Mouse (Mus musculus): ENCODE data around the gene Gpr152. TPM values are rescaled to one million over a fixed set of nuclear protein-coding genes. Genes with fewer than 3 reads are reported as not detected.

The Gpr152 gene
- polyA plus RNA-seq, 1 experiment from 2014 or later = not detected

Other genes starting within 250 kb of the Gpr152 start
- 11.6 and 13.3 TPM in 2 replicates for gene Tcirg1, start 232.7 kb upstream of the Gpr152 start, polyA plus RNA-seq (2014; fragmentation: Nextera tagmentation; extraction: Ambion mirVana)
- 310 and 332 TPM in 2 replicates for gene Ndufs8, start 227.0 kb upstream of the Gpr152 start, polyA plus RNA-seq (2014; fragmentation: Nextera tagmentation; extraction: Ambion mirVana)
- 2.4 and 3.3 TPM in 2 replicates for gene Aldh3b1, start 210.0 kb upstream of the Gpr152 start, polyA plus RNA-seq (2014; fragmentation: Nextera tagmentation; extraction: Ambion mirVana)
- gene Unc93b1, start 204.6 kb upstream of the Gpr152 start, polyA plus RNA-seq (2014; fragmentation: Nextera tagmentation; extraction: Ambion mirVana) = 9.7 and 10.4 TPM in 2 replicates
- not detected in 2 replicates for gene Aldh3b3, start 181.1 kb upstream of the Gpr152 start, polyA plus RNA-seq (2014; fragmentation: Nextera tagmentation; extraction: Ambion mirVana)
- 0.13 and 0.32 TPM in 2 replicates for gene Aldh3b2, start 167.5 kb upstream of the Gpr152 start, polyA plus RNA-seq (2014; fragmentation: Nextera tagmentation; extraction: Ambion mirVana)
- 2.1 and 3.6 TPM in 2 replicates for gene Acy3, start 153.2 kb upstream of the Gpr152 start, polyA plus RNA-seq (2014; fragmentation: Nextera tagmentation; extraction: Ambion mirVana)
- gene Tbx10, start 147.0 kb upstream of the Gpr152 start, polyA plus RNA-seq (2014; fragmentation: Nextera tagmentation; extraction: Ambion mirVana) = 0.46 TPM in 2 replicates
- 23.5 TPM in 2 replicates for gene Nudt8, start 139.2 kb upstream of the Gpr152 start, polyA plus RNA-seq (2014; fragmentation: Nextera tagmentation; extraction: Ambion mirVana)
- gene Gm49405, start 139.2 kb upstream of the Gpr152 start, polyA plus RNA-seq (2014; fragmentation: Nextera tagmentation; extraction: Ambion mirVana) = 2.7 and 3.4 TPM in 2 replicates
- gene Doc2g, start 136.5 kb upstream of the Gpr152 start, polyA plus RNA-seq (2014; fragmentation: Nextera tagmentation; extraction: Ambion mirVana) = 4.1 and 5.0 TPM in 2 replicates
- gene Ndufv1, start 127.0 kb upstream of the Gpr152 start, polyA plus RNA-seq (2014; fragmentation: Nextera tagmentation; extraction: Ambion mirVana) = 242 and 259 TPM in 2 replicates
- 477 and 497 TPM in 2 replicates for gene Gstp1, start 101.8 kb upstream of the Gpr152 start, polyA plus RNA-seq (2014; fragmentation: Nextera tagmentation; extraction: Ambion mirVana)
- 1.7 TPM in 1 of 2 replicates, not detected in the other for gene Gstp2, start 93.8 kb upstream of the Gpr152 start, polyA plus RNA-seq (2014; fragmentation: Nextera tagmentation; extraction: Ambion mirVana)
- not detected in 2 replicates for gene Gstp3, start 80.2 kb upstream of the Gpr152 start, polyA plus RNA-seq (2014; fragmentation: Nextera tagmentation; extraction: Ambion mirVana)
- gene Cabp2, start 58.2 kb upstream of the Gpr152 start, polyA plus RNA-seq (2014; fragmentation: Nextera tagmentation; extraction: Ambion mirVana) = not detected in 2 replicates
- gene Cdk2ap2, start 42.6 kb upstream of the Gpr152 start, polyA plus RNA-seq (2014; fragmentation: Nextera tagmentation; extraction: Ambion mirVana) = 79.2 and 82.1 TPM in 2 replicates
- gene Pitpnm1, start 39.8 kb upstream of the Gpr152 start, polyA plus RNA-seq (2014; fragmentation: Nextera tagmentation; extraction: Ambion mirVana) = 70.0 and 74.7 TPM in 2 replicates
- gene Aip, start 13.9 kb upstream of the Gpr152 start, polyA plus RNA-seq (2014; fragmentation: Nextera tagmentation; extraction: Ambion mirVana) = 93.8 and 99.7 TPM in 2 replicates
- 0.11 and 0.26 TPM in 2 replicates for gene Cabp4, start 4.2 kb downstream of the Gpr152 start, polyA plus RNA-seq (2014; fragmentation: Nextera tagmentation; extraction: Ambion mirVana)
- gene Coro1b, start 8.8 kb downstream of the Gpr152 start, polyA plus RNA-seq (2014; fragmentation: Nextera tagmentation; extraction: Ambion mirVana) = 102 TPM in 2 replicates
- 0.44 and 0.68 TPM in 2 replicates for gene Ptprcap, start 13.8 kb downstream of the Gpr152 start, polyA plus RNA-seq (2014; fragmentation: Nextera tagmentation; extraction: Ambion mirVana)
- 35.8 and 39.7 TPM in 2 replicates for gene Rps6kb2, start 23.6 kb downstream of the Gpr152 start, polyA plus RNA-seq (2014; fragmentation: Nextera tagmentation; extraction: Ambion mirVana)
- 5.3 and 6.0 TPM in 2 replicates for gene Carns1, start 35.7 kb downstream of the Gpr152 start, polyA plus RNA-seq (2014; fragmentation: Nextera tagmentation; extraction: Ambion mirVana)
- 0.43 and 0.68 TPM in 2 replicates for gene Tbc1d10c, start 51.5 kb downstream of the Gpr152 start, polyA plus RNA-seq (2014; fragmentation: Nextera tagmentation; extraction: Ambion mirVana)
- 581 and 604 TPM in 2 replicates for gene Ppp1ca, start 52.3 kb downstream of the Gpr152 start, polyA plus RNA-seq (2014; fragmentation: Nextera tagmentation; extraction: Ambion mirVana)
- gene Rad9a, start 61.9 kb downstream of the Gpr152 start, polyA plus RNA-seq (2014; fragmentation: Nextera tagmentation; extraction: Ambion mirVana) = 19.4 and 22.5 TPM in 2 replicates
- 0.51 and 0.53 TPM in 2 replicates for gene Clcf1, start 74.5 kb downstream of the Gpr152 start, polyA plus RNA-seq (2014; fragmentation: Nextera tagmentation; extraction: Ambion mirVana)
- not detected in 2 replicates for gene AC109138.7, start 74.6 kb downstream of the Gpr152 start, polyA plus RNA-seq (2014; fragmentation: Nextera tagmentation; extraction: Ambion mirVana)
- gene Pold4, start 92.1 kb downstream of the Gpr152 start, polyA plus RNA-seq (2014; fragmentation: Nextera tagmentation; extraction: Ambion mirVana) = 18.8 and 20.4 TPM in 2 replicates
- 12.9 and 13.4 TPM in 2 replicates for gene Ssh3, start 129.4 kb downstream of the Gpr152 start, polyA plus RNA-seq (2014; fragmentation: Nextera tagmentation; extraction: Ambion mirVana)
- 50.7 and 56.6 TPM in 2 replicates for gene Ankrd13d, start 143.3 kb downstream of the Gpr152 start, polyA plus RNA-seq (2014; fragmentation: Nextera tagmentation; extraction: Ambion mirVana)
- gene Grk2, start 166.4 kb downstream of the Gpr152 start, polyA plus RNA-seq (2014; fragmentation: Nextera tagmentation; extraction: Ambion mirVana) = 29.2 and 30.4 TPM in 2 replicates

Data from hindbrain, embryonic 14.5 days (tissue).